Mouse (Mus musculus): ENCODE measurements around the gene Aldh2. TPM values are rescaled to one million over a fixed set of nuclear protein-coding genes. Genes with fewer than 3 reads are reported as not detected.

Gene Aldh2
- total and polyA plus RNA-seq, 2 experiments from 2014 or later: 77.2 to 115 TPM

DNA sequence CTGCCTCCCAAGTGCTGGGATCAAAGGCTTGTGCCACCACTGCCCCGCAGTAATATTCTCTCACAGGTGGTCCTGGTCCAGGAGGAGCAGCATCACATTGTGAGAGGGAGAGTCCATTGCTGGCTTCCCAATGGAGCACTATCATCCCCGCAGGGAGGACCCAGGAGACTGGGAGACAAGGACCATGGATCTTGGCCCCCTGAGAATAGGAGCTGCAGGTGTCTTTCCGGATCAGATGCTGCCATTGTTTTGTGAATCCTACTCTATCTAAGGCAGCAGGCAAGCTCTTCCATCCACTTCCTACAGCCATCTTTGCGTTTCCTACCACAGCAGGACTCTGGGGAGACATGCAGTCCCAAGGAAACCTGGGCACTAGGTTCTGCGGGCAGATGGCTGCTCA is 7.9 kb downstream of the Aldh2 start:
- Histone ChIP-seq H3K27me3 (ENCODE audit: insufficient read depth, low read length) (no peaks in the 10 kb centered on the region), H3K4me1 (ENCODE audit: insufficient read depth) (no peaks in the 10 kb centered on the region), H3K9me3 (ENCODE audit: low read length) (no peaks in the 10 kb centered on the region), H3K36me3 (ENCODE audit: insufficient read depth) (no peaks in the 10 kb centered on the region), H3K27ac (ENCODE audit: low read depth, low read length) (no peak overlapping the region), H3K9ac (no peak overlapping the region), H3K4me2 (ENCODE audit: low read depth) (no peak overlapping the region), H3K4me3 (ENCODE audit: low read depth, low read length) (no peak overlapping the region)
- WGBS: 86% methylated on average over 5 of the region's 5 CpGs
- DNase-seq: no peak
- no peak for TF ChIP-seq CTCF (IDR thresholded peaks at IDR 0.05; ENCODE audit: low read depth)
- no peak for ATAC-seq

DNA sequence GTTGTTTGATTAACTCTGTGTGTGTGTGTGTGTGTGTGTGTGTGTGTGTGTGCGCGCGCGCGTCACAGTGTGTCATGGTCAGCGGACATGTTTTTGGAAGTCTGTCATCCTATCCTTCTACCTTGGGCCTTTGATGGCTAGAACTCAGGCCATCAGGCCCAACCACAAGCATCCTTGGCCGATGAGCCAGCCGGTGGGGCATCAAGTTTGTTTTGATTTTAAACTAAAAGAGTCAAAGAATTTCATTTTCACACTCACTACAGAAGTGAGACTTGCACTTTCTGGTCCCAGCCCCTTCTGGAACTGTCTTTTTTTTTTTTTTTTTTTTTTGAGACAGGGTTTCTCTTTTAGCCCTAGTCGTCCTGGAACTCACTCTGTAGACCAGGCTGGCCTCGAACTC is 8.6 kb downstream of the Aldh2 start:
- WGBS: 96% methylated on average over 10 of the region's 10 CpGs
- TF ChIP-seq CTCF (IDR thresholded peaks at IDR 0.05; ENCODE audit: low read depth): no peak
- Histone ChIP-seq H3K27me3 (ENCODE audit: insufficient read depth, low read length) (no peaks in the 10 kb centered on the region), H3K9me3 (ENCODE audit: low read length) (no peaks in the 10 kb centered on the region), H3K9ac (no peak overlapping the region), H3K4me2 (ENCODE audit: low read depth) (no peak overlapping the region), H3K4me1 (ENCODE audit: insufficient read depth) (no peaks in the 10 kb centered on the region), H3K27ac (ENCODE audit: low read depth, low read length) (no peak overlapping the region), H3K4me3 (ENCODE audit: low read depth, low read length) (no peak overlapping the region), H3K36me3 (ENCODE audit: insufficient read depth) (0 out of 2 replicates have a peak, but pooled peaks cover 5% of the 10 kb centered on the region)
- DNase-seq: no peak
- ATAC-seq: no peak

- H3K4me3 ChIP-seq (ENCODE audit: low read depth, low read length): no peak overlapping the region
- peaks cover 14% of the 10 kb centered on the region; the same call in 1 of the 2 replicates for H3K36me3 ChIP-seq (ENCODE audit: insufficient read depth)
- 58% methylated on average over 12 of the region's 12 CpGs for WGBS
These were observed 9.7 kb downstream of the Aldh2 start for GRCm38 (mm10) chr5:121583765-121584501.

DNA sequence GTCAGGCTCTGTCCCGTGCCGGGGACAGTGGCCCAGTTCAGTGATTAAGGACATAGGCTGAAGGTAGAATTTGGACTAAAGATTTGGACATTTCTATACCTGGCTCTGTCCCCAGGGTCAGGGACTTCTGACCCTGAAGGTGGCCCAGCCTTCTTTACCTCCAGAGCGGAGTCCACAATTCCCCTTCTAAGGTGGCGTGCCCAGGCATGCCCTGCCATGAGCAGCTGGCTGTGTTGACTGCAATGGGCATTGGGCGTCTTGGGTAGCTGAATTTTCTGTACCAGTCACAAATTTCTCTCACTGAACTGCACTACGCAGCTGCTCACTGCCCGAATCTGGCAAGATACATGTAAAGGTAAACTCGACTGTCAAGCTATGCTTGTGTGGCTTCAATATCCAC is 11.7 kb downstream of the Aldh2 start:
- H3K9ac ChIP-seq: no peak overlapping the region
- no peaks in the 10 kb centered on the region for H3K4me1 ChIP-seq (ENCODE audit: insufficient read depth)
- no peaks in the 10 kb centered on the region for H3K9me3 ChIP-seq (ENCODE audit: low read length)
- TF ChIP-seq CTCF (IDR thresholded peaks at IDR 0.05; ENCODE audit: low read depth): no peak
- H3K27ac ChIP-seq (ENCODE audit: low read depth, low read length): no peak overlapping the region
- H3K4me3 ChIP-seq (ENCODE audit: low read depth, low read length): no peak overlapping the region
- no peaks in the 10 kb centered on the region for H3K27me3 ChIP-seq (ENCODE audit: insufficient read depth, low read length)
- WGBS: 92% methylated on average over 8 of the region's 8 CpGs
- ATAC-seq: no peak
- no peak overlapping the region for H3K4me2 ChIP-seq (ENCODE audit: low read depth)
- DNase-seq: no peak
- H3K36me3 ChIP-seq (ENCODE audit: insufficient read depth): peaks cover 25% of the 10 kb centered on the region

More at GRCm38 (mm10) chr5:121583765-121584501, 9.7 kb downstream of the Aldh2 start:
- Histone ChIP-seq H3K4me1 (ENCODE audit: insufficient read depth) (no peaks in the 10 kb centered on the region), H3K9me3 (ENCODE audit: low read length) (no peaks in the 10 kb centered on the region), H3K27me3 (ENCODE audit: insufficient read depth, low read length) (no peaks in the 10 kb centered on the region), H3K9ac (no peak overlapping the region), H3K27ac (ENCODE audit: low read depth, low read length) (no peak overlapping the region), H3K4me2 (ENCODE audit: low read depth) (no peak overlapping the region)
- DNase-seq (peak; percentile 53), ATAC-seq (peak; percentile 69)
- peak; percentile 63 for TF ChIP-seq CTCF (IDR thresholded peaks at IDR 0.05; ENCODE audit: low read depth)

GRCm38 (mm10) chr5:121576927-121577488 is 16.6 kb downstream of the Aldh2 start:
- TF ChIP-seq CTCF (IDR thresholded peaks at IDR 0.05; ENCODE audit: low read depth): no peak
- WGBS: 91% methylated on average over 11 of the region's 11 CpGs
- Histone ChIP-seq H3K9ac (no peak overlapping the region), H3K27me3 (ENCODE audit: insufficient read depth, low read length) (no peaks in the 10 kb centered on the region), H3K4me3 (ENCODE audit: low read depth, low read length) (no peak overlapping the region), H3K36me3 (ENCODE audit: insufficient read depth) (peaks cover 44% of the 10 kb centered on the region), H3K4me2 (ENCODE audit: low read depth) (no peak overlapping the region), H3K4me1 (ENCODE audit: insufficient read depth) (no peaks in the 10 kb centered on the region), H3K27ac (ENCODE audit: low read depth, low read length) (no peak overlapping the region), H3K9me3 (ENCODE audit: low read length) (no peaks in the 10 kb centered on the region)
- no peak for ATAC-seq
- no peak for DNase-seq

DNA sequence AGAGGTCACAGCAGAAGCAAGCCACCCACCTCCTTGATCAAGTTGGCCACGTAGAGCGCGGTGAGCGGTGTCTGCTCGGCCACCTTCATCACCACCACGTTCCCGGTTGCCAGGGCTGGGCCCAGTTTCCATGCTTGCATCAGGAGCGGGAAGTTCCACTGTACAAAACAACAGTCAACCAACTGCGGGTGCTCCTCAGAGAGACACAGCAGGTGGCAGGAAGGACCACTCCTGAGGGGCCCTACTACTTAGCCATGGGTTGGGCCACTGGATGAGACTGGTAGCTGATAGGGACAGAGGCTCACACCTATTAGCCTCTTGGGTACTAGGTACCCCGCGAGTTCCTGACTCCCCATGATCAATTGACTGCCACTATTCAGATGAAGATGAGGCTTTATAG is 17.8 kb downstream of the Aldh2 start:
- no peak for TF ChIP-seq CTCF (IDR thresholded peaks at IDR 0.05; ENCODE audit: low read depth)
- Histone ChIP-seq H3K27ac (ENCODE audit: low read depth, low read length) (no peak overlapping the region), H3K4me3 (ENCODE audit: low read depth, low read length) (no peak overlapping the region), H3K27me3 (ENCODE audit: insufficient read depth, low read length) (no peaks in the 10 kb centered on the region), H3K36me3 (ENCODE audit: insufficient read depth) (peaks cover 45% of the 10 kb centered on the region), H3K9ac (no peak overlapping the region), H3K4me2 (ENCODE audit: low read depth) (no peak overlapping the region), H3K9me3 (ENCODE audit: low read length) (no peaks in the 10 kb centered on the region), H3K4me1 (ENCODE audit: insufficient read depth) (no peaks in the 10 kb centered on the region)
- ATAC-seq (no peak), DNase-seq (no peak)
- WGBS: 94% methylated on average over 11 of the region's 11 CpGs

- Histone ChIP-seq H3K9me3 (ENCODE audit: low read length) (no peaks in the 10 kb centered on the region), H3K4me2 (ENCODE audit: low read depth) (no peak overlapping the region), H3K36me3 (ENCODE audit: insufficient read depth) (peaks cover 45% of the 10 kb centered on the region), H3K27me3 (ENCODE audit: insufficient read depth, low read length) (no peaks in the 10 kb centered on the region), H3K27ac (ENCODE audit: low read depth, low read length) (no peak overlapping the region), H3K4me1 (ENCODE audit: insufficient read depth) (no peaks in the 10 kb centered on the region), H3K4me3 (ENCODE audit: low read depth, low read length) (no peak overlapping the region), H3K9ac (no peak overlapping the region)
- no peak for TF ChIP-seq CTCF (IDR thresholded peaks at IDR 0.05; ENCODE audit: low read depth)
- WGBS: 91% methylated on average over 13 of the region's 13 CpGs
- ATAC-seq (no peak), DNase-seq (no peak)
These were observed 19.5 kb downstream of the Aldh2 start for GRCm38 (mm10) chr5:121574145-121574544.

Data from forebrain, postnatal 0 days (tissue).